Mouse (Mus musculus): ENCODE measurements around the gene Zfp568. TPM values are rescaled to one million over a fixed set of nuclear protein-coding genes. Genes with fewer than 3 reads are reported as not detected.

Gene Zfp568
- polyA plus RNA-seq, 1 experiment from 2014 or later, result 17.5 TPM

DNA sequence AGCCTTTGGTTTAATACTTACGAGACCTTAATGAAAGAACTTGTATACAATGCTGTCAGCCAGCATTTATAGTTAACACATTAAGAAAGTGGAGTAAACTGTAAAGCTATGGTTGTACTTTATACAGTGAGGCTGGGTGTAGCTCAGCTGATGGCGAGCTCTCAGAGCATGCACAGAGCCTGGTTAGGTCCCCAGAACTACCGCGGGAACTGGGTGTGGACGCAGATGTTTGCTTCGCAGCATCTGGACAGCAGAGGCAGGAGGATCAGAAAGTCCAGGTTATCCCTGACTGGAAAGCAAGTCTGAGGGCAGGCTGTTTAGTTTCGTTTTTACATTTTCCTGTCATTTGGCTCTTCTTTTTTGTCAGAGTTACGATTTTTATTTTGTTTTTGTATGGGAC is 8.9 kb downstream of the Zfp568 start:
- Histone ChIP-seq H3K9ac (no peak overlapping the region), H3K4me3 (no peak overlapping the region), H3K36me3 (peaks cover 84% of the 10 kb centered on the region), H3K27ac (no peak overlapping the region), H3K4me2 (no peak overlapping the region), H3K4me1 (no peaks in the 10 kb centered on the region), H3K27me3 (no peaks in the 10 kb centered on the region), H3K9me3 (peaks cover 5% of the 10 kb centered on the region; the same call in 1 of the 2 replicates)
- ATAC-seq (ENCODE audit: insufficient number of reproducible peaks, insufficient read depth, low FRiP score, low TSS enrichment, low read depth), result no peak
- 94% methylated on average over 8 of the region's 8 CpGs for WGBS

DNA sequence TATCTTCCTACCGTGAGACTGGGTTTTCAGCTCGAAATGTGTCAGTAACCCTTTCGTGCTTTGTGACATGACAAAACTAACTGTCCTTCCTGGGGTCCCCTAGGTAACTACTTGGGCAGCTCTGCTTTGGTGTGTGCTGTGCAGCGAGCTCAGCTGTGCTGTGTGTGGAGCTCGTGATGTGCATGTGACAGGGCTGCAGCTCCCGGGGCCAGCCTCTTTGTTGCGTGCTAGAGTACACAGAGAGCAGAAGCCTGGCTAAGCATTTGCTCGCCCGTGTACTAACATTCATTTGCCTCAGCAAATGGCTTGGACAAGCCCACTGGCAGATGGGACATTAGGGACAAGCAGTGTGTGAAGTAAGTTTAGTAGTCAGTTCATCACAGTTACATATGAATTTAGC is 9.6 kb downstream of the Zfp568 start:
- Histone ChIP-seq H3K9ac (no peak overlapping the region), H3K27me3 (no peaks in the 10 kb centered on the region), H3K9me3 (peaks cover 5% of the 10 kb centered on the region; the same call in 1 of the 2 replicates), H3K27ac (no peak overlapping the region), H3K4me3 (no peak overlapping the region), H3K36me3 (peaks cover 85% of the 10 kb centered on the region), H3K4me2 (no peak overlapping the region), H3K4me1 (no peaks in the 10 kb centered on the region)
- no peak for ATAC-seq (ENCODE audit: insufficient number of reproducible peaks, insufficient read depth, low FRiP score, low TSS enrichment, low read depth)
- 96% methylated on average over 9 of the region's 9 CpGs for WGBS

DNA sequence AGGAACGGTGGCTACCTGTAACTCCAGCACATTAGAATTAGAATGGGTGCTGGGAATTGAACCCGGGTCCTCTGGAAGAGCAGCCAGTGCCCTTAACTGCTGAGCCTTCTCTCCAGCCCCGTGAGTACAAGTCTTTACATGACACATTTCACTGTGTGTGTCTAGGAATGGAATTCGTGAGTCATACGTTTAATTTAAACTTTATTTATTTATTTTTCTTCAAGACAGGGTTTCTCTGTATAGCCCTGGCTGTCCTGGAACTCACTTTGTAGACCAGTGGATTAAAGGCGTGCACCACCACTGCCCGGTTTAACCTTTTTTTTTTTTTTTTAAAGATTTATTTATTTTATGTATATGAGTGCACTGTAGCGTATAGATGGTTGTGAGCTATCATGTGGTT is 11.4 kb downstream of the Zfp568 start:
- WGBS, result 93% methylated on average over 8 of the region's 8 CpGs
- Histone ChIP-seq H3K4me1 (no peaks in the 10 kb centered on the region), H3K9me3 (peaks cover 5% of the 10 kb centered on the region; the same call in 1 of the 2 replicates), H3K36me3 (peaks cover 92% of the 10 kb centered on the region), H3K9ac (no peak overlapping the region), H3K4me3 (no peak overlapping the region), H3K27me3 (no peaks in the 10 kb centered on the region), H3K27ac (no peak overlapping the region), H3K4me2 (no peak overlapping the region)
- no peak for ATAC-seq (ENCODE audit: insufficient number of reproducible peaks, insufficient read depth, low FRiP score, low TSS enrichment, low read depth)

DNA sequence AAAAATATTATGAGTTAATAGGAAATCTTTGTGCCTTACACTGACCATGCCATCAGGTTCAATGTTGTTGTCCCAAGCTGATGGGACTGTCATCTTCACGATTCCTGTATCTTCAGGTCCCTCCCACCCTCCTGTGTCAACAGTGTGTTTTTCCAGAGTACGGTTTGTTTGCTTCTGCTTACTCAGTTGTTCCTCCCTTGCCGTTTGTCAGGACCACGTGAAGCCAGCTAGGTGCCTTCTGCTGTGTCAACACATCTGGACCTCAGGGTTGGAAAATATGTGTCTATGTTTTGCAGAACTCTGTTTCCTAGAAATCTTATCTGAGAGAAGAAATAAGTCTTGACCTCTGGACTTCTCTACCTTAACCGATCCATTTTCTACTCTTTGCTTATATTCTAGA is 16.8 kb downstream of the Zfp568 start:
- Histone ChIP-seq H3K4me3 (no peak overlapping the region), H3K4me2 (no peak overlapping the region), H3K27ac (no peak overlapping the region), H3K9me3 (no peaks in the 10 kb centered on the region), H3K4me1 (no peaks in the 10 kb centered on the region), H3K9ac (no peak overlapping the region), H3K36me3 (peaks cover 72% of the 10 kb centered on the region), H3K27me3 (no peaks in the 10 kb centered on the region)
- no peak for ATAC-seq (ENCODE audit: insufficient number of reproducible peaks, insufficient read depth, low FRiP score, low TSS enrichment, low read depth)
- 88% methylated on average over 5 of the region's 5 CpGs for WGBS

DNA sequence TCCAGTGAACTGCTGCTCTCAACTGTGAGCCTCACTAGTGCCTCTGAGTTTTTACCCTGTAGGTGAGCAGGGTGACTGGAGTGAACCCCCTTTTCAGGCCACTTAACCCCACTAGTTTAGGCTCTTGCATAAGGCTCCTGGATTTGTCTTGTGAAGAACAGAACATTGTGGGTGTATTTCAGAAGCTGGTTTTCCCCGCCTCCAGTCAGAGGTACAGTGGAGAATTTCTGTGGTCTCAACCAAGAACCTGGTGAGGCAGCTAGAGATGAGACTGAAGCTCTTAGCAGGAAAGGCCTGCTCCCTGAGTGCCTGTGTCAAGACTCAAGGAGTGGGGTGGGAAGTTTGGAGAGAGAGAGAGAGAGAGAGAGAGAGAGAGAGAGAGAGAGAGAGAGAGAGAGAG is 23.8 kb downstream of the Zfp568 start:
- Histone ChIP-seq H3K4me2 (no peak overlapping the region; the same call in 1 of the 2 replicates), H3K4me1 (peaks cover 46% of the 10 kb centered on the region), H3K36me3 (peaks cover 27% of the 10 kb centered on the region), H3K9me3 (no peaks in the 10 kb centered on the region), H3K9ac (peak overlapping the region; percentile 27; the same call in 1 of the 2 replicates), H3K27ac (peak overlapping the region; percentile 87), H3K4me3 (no peak overlapping the region), H3K27me3 (no peaks in the 10 kb centered on the region)
- WGBS, result 70% methylated on average over 1 of the region's 1 CpGs
- ATAC-seq (ENCODE audit: insufficient number of reproducible peaks, insufficient read depth, low FRiP score, low TSS enrichment, low read depth), result no peak

DNA sequence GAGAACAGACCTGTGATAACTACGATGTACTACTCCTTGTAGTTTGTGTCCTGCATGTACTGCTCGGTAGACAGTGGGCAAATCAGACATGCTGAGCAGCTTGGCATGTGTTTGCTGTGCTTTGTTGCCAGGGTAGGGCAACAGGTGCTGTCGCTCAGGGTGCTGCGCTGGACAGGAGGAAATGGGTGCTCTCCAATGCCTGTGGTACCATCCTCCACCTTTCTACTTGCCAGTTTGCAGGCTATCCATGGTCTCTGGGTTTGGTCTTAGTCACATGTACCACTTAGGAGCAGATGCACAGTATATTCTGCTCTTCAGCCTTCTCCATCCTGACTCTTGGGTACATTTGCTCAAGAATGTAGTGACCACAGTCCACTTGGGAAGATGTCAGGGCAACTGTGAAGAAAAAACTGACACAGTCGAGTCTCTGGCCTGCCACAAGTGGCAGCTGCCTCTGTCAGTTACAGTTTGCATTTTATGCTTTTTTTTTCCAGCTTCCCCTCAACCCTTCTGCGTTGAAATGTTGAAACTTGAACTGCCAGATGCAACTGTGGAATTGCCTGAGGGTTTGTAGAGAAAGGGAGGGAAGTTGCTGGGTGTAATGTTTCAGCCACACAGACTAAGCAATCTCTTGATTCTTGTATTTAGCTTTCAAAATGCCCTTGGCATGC is 24.4 kb downstream of the Zfp568 start:
- 43% methylated on average over 6 of the region's 6 CpGs for WGBS
- peaks cover 25% of the 10 kb centered on the region for H3K36me3 ChIP-seq

DNA sequence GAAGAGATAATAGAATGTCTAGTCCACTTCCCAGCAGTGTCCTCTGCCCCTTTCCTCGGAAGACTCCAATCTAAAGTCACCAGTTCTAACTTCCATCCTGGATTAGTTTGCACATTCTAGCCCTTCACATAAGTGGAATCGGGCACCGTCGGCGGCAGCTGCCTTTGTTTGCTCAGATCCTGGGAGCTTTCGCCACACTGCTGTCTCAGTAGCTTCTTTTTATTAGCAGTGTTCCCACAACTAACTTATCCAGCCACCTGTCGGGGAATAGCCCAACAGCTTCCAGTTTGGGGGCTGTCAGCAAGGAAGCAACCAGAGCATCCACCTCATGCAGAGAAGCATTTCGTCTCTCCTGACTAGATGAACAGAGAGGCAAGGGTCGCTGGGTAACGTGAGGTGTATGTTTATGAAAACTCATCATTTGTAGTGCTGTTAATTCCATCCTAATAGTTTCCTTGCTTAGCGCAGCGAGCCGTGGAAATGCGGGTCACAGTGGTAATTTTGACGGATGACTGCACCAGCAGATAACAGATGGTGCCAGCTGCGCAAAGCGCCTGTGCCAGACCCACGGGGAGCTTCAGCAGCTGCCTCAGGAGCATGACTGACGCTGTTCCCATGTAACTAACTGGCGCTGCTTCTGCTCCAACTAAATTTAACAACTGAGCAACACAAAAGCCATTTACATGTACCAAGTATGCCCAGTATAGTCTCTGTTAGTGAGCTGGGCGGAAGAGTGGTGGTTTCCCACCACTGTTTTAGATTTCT is 25.7 kb downstream of the Zfp568 start:
- no peaks in the 10 kb centered on the region for H3K9me3 ChIP-seq
- H3K27me3 ChIP-seq, result no peaks in the 10 kb centered on the region
- H3K27ac ChIP-seq, result peak overlapping the region; percentile 87
- ATAC-seq (ENCODE audit: insufficient number of reproducible peaks, insufficient read depth, low FRiP score, low TSS enrichment, low read depth), result no peak
- H3K4me3 ChIP-seq, result no peak overlapping the region
- H3K36me3 ChIP-seq, result peaks cover 35% of the 10 kb centered on the region
- H3K9ac ChIP-seq, result peak overlapping the region; percentile 44; the same call in 1 of the 2 replicates
- WGBS, result 57% methylated on average over 21 of the region's 21 CpGs
- 0 out of 2 replicates have a peak overlapping the region, but pooled peaks have one; percentile 16 for H3K4me2 ChIP-seq
- peaks cover 46% of the 10 kb centered on the region for H3K4me1 ChIP-seq

More for the DNA sequence above, 24.4 kb downstream of the Zfp568 start:
- ATAC-seq (ENCODE audit: insufficient number of reproducible peaks, insufficient read depth, low FRiP score, low TSS enrichment, low read depth), result no peak
- peaks cover 46% of the 10 kb centered on the region for H3K4me1 ChIP-seq
- no peak overlapping the region for H3K4me3 ChIP-seq
- peak overlapping the region; percentile 51 for H3K9ac ChIP-seq
- no peaks in the 10 kb centered on the region for H3K9me3 ChIP-seq
- no peaks in the 10 kb centered on the region for H3K27me3 ChIP-seq
- peak overlapping the region; percentile 87 for H3K27ac ChIP-seq
- peak overlapping the region; percentile 14 for H3K4me2 ChIP-seq

DNA sequence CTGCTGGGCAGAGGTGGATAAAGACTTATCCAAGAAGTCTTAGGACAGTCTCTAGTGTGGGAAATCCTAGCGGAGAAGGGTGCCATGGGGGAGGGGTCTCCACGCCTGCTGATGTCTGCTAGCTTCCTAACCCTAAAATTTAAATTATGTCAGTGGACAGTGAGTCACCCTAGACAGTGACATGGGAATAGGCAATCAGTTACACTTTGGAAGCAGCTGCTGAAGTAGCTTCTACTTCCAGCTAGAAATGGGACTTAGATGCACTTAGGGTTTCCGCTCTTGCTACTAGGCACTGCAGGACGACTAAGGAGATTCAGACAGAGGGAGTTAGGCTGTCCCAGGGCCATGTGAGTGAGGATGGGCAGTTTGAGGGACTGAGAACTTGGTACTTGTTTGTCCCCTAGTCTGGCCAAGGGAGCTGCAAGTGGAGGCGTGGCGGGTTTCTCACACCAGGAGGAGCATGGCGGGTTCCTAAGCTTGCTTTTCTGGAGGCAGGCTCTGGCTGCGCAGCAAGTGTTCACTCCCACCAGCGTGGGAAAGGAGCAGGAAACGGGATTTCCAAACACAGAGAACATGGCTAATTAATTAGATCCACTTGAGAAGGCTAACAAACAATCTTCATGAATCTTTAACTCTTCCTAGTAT is 26.9 kb downstream of the Zfp568 start:
- Histone ChIP-seq H3K27me3 (no peaks in the 10 kb centered on the region), H3K27ac (no peak overlapping the region), H3K4me3 (no peak overlapping the region), H3K4me2 (no peak overlapping the region), H3K36me3 (peaks cover 38% of the 10 kb centered on the region), H3K9me3 (no peaks in the 10 kb centered on the region), H3K4me1 (peaks cover 46% of the 10 kb centered on the region), H3K9ac (no peak overlapping the region)
- 60% methylated on average over 10 of the region's 10 CpGs for WGBS
- no peak for ATAC-seq (ENCODE audit: insufficient number of reproducible peaks, insufficient read depth, low FRiP score, low TSS enrichment, low read depth)

DNA sequence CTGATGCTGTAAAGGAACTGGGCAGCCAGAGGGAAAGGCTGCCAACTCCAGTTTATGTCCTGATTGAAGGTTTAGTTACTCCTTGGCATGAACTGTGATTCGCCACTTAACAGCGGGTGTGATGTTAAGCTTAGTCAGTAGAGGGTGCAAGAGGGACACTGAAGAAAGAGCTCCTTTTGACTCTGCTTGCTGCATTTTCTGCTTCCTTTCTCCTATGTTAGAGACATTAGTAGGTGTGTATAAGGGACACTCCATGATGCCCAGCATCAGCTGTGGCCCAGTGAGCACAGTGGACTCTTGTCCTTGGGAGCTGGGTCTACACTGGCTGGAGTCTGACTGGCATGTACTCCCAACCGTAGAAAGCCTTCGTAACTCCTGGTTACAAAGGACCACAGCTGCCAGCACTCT is 29.2 kb downstream of the Zfp568 start:
- Histone ChIP-seq H3K27me3 (no peaks in the 10 kb centered on the region), H3K36me3 (peaks cover 52% of the 10 kb centered on the region), H3K4me3 (no peak overlapping the region), H3K27ac (no peak overlapping the region), H3K4me1 (peaks cover 37% of the 10 kb centered on the region), H3K9me3 (no peaks in the 10 kb centered on the region), H3K9ac (no peak overlapping the region), H3K4me2 (no peak overlapping the region)
- no peak for ATAC-seq (ENCODE audit: insufficient number of reproducible peaks, insufficient read depth, low FRiP score, low TSS enrichment, low read depth)
- WGBS, result 77% methylated on average over 4 of the region's 4 CpGs

DNA sequence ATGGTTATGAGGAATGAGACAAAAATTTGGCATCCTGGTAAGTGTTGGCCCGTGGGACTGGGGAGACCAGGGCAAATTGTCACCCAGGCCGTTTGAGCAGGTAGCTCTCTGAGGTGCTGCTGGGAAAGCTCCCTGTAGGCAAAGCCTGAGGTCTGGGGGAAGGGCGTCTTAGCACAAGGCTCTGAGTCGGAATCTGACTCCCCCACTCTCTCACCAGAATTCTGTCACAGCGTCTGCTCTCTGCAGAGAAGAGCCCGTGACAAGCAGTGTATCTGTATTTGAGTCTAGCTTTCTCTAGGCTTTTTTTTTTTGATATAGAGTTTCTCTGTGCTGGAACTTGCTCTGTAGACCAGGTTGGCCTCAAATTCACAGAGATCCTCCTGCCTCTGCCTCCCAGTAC is 33.5 kb downstream of the Zfp568 start:
- no peaks in the 10 kb centered on the region for H3K27me3 ChIP-seq
- no peaks in the 10 kb centered on the region for H3K9me3 ChIP-seq
- no peak for ATAC-seq (ENCODE audit: insufficient number of reproducible peaks, insufficient read depth, low FRiP score, low TSS enrichment, low read depth)
- H3K4me2 ChIP-seq, result no peak overlapping the region
- peaks cover 83% of the 10 kb centered on the region for H3K36me3 ChIP-seq
- WGBS, result 89% methylated on average over 6 of the region's 6 CpGs
- no peak overlapping the region for H3K4me3 ChIP-seq
- H3K9ac ChIP-seq, result no peak overlapping the region
- no peak overlapping the region for H3K27ac ChIP-seq
- H3K4me1 ChIP-seq, result no peaks in the 10 kb centered on the region

DNA sequence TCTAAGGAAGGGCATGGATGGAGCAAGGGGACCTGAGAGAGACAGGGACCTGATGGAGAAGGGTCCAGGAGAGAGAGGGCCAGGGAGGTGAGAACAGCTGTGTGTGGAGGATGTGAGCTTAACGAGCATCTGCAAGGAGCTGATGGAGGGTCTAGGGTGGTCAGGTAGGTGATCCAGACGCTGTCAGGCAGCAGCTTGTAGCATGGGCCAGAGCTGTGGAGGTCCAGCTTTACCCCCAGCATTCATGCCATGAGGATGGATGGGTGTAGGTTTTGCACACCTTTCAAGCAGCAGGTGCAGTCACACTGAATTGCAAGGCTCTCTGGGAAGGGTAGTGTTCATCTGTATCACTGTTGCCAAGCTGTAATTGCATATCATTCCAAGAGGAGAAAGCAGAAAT is 35.8 kb downstream of the Zfp568 start:
- 91% methylated on average over 2 of the region's 2 CpGs for WGBS
- Histone ChIP-seq H3K4me1 (no peaks in the 10 kb centered on the region), H3K4me3 (no peak overlapping the region), H3K9ac (no peak overlapping the region), H3K9me3 (no peaks in the 10 kb centered on the region), H3K4me2 (no peak overlapping the region), H3K27me3 (no peaks in the 10 kb centered on the region), H3K27ac (no peak overlapping the region), H3K36me3 (peaks cover 90% of the 10 kb centered on the region)
- ATAC-seq (ENCODE audit: insufficient number of reproducible peaks, insufficient read depth, low FRiP score, low TSS enrichment, low read depth), result no peak

Measured in embryonic facial prominence, embryonic 13.5 days (tissue).